Mouse (Mus musculus): ENCODE data around the gene Meiob.

DNA sequence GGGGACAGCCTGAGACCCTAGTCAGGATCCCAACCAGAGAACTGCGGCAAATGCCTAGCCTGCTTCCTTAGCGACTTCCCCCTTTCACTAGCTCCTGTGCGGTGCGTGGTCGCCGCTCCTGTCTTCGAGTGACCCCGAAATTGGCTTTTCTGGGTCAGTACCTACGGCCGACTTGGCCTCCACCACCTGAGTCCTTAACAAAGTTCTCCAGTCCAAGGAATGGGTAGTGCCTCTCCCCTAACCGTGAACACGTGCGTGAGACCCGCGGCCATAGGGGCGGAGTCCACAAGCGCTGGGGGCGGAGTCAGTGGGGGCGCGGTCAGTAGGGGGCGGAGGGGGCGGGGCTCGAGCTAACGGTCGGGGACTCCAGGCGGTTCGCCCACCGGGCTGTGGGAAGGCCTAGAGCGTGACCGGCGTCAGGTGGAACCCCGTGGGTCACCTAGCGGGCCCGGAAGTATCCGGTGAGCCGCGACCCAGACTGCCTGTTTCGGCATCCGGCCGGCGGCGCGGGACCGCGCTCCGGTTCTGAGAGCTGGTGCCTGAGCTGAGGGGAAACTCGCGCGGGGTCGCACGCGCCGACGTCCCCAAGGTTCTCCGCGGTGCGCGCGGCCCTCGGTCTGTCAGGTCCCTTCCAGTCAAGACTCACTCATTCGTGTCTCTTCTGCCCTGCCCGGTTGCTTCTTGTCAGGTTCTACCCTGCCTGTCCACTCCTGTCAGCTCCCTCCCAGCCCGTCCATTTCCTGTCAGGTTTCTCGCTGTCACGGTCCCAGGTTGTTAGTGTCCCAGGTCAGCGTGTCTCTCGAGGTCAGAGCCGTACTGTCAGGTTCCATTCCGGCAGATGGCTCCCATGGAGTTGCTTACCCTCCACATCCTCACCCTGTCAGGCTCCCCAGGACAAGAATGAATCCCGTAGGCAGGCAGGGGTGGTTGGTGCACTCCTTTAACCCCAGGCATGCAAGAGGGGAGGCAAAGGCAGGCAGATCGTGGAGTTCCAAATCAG, at the start of gene Meiob:
- TF ChIP-seq MAFK (IDR thresholded peaks at IDR 0.05; ENCODE audit: insufficient read depth, low read depth, low read length) = no peak
- TF ChIP-seq ZNF384 (IDR thresholded peaks at IDR 0.05; ENCODE audit: low read depth, low read length) = no peak
